Mouse (Mus musculus) MEL (cell line): ENCODE data around the gene Fchsd2.

Experiments
- CTCF ChIP-seq, 3 experiments: IDR thresholded peaks in 2 of 3; conservative IDR thresholded peaks in 1 of 3; 2 replicates each; pipeline ENCODE4 v1.5.1; 2011 to 2012; ENCODE audit warnings: low read length in 3 of 3, low read depth in 2 of 3, mild to moderate bottlenecking in 2 of 3, improper control_type of control experiment in 1 of 3, inconsistent platforms in 1 of 3, mixed read lengths in 1 of 3, moderate library complexity in 1 of 3; ENCODE audit not compliant: control insufficient read depth in 1 of 3, insufficient read depth in 1 of 3, poor library complexity in 1 of 3, severe bottlenecking in 1 of 3
- EP300 ChIP-seq, 2 experiments: IDR thresholded peaks; 2 replicates each; pipeline ENCODE4 v1.6.1; 2011; ENCODE audit warnings: improper control_type of control experiment in 2 of 2, low read length in 2 of 2, low read depth in 1 of 2, mild to moderate bottlenecking in 1 of 2
- ETS1 ChIP-seq: IDR thresholded peaks from 2 replicates; pipeline ENCODE4 v1.6.1; 2012; ENCODE audit warnings: low read depth, mild to moderate bottlenecking, inconsistent platforms, low read length, improper control_type of control experiment, moderate library complexity
- JUND ChIP-seq: IDR thresholded peaks from 2 replicates; pipeline ENCODE4 v1.6.1; 2011; ENCODE audit warnings: low read depth, mild to moderate bottlenecking, improper control_type of control experiment, low read length
- KAT2A ChIP-seq: conservative IDR thresholded peaks from 2 replicates; pipeline ENCODE4 v1.6.1; 2012; ENCODE audit warnings: low read depth, low read length, improper control_type of control experiment, inconsistent platforms
- MAFK ChIP-seq: IDR thresholded peaks from 2 replicates; pipeline ENCODE4 v1.6.1; 2011; ENCODE audit warnings: low read depth, mild to moderate bottlenecking, low read length, improper control_type of control experiment, borderline replicate concordance
- POLR2A ChIP-seq, 2 experiments: IDR thresholded peaks; 2 replicates each; pipeline ENCODE4 v1.6.1; 2011 to 2012; ENCODE audit warnings: low read length in 2 of 2, mild to moderate bottlenecking in 2 of 2, control low read depth in 1 of 2, improper control_type of control experiment in 1 of 2, low read depth in 1 of 2, moderate library complexity in 1 of 2; ENCODE audit not compliant: control insufficient read depth in 1 of 2, insufficient read depth in 1 of 2, poor library complexity in 1 of 2
- SMC3 ChIP-seq: IDR thresholded peaks from 2 replicates; pipeline ENCODE4 v1.6.1; 2011; ENCODE audit warnings: low read depth, low read length, improper control_type of control experiment
- TAL1 ChIP-seq: IDR thresholded peaks from 2 replicates; pipeline ENCODE4 v1.6.1; 2012; ENCODE audit warnings: mild to moderate bottlenecking, inconsistent platforms, low read length, moderate library complexity, mixed read lengths
- USF1 ChIP-seq: IDR thresholded peaks from 2 replicates; pipeline ENCODE4 v1.6.1; 2014; ENCODE audit warnings: low read depth, mild to moderate bottlenecking, inconsistent platforms, low read length, improper control_type of control experiment, moderate library complexity
- ZC3H11A ChIP-seq: IDR thresholded peaks from 2 replicates; pipeline ENCODE4 v1.6.1; 2012; ENCODE audit warnings: low read depth, mild to moderate bottlenecking, inconsistent platforms, low read length, improper control_type of control experiment
- ZNF384 ChIP-seq: IDR thresholded peaks from 2 replicates; pipeline ENCODE4 v1.6.1; 2012; ENCODE audit warnings: low read depth, mild to moderate bottlenecking, inconsistent platforms, low read length, improper control_type of control experiment

- no peak for TF ChIP-seq POLR2A (IDR thresholded peaks at IDR 0.05; ENCODE audit: control insufficient read depth in 1 of 2, insufficient read depth in 1 of 2, low read depth in 1 of 2, low read length in 2 of 2, poor library complexity in 1 of 2)
- TF ChIP-seq ZC3H11A: no peak
- no peak for TF ChIP-seq KAT2A
- TF ChIP-seq CTCF (IDR thresholded peaks at IDR 0.05 in 2 of 3, conservative IDR thresholded peaks at IDR 0.05 in 1 of 3; ENCODE audit: control insufficient read depth in 1 of 3, insufficient read depth in 1 of 3, low read depth in 2 of 3, low read length in 3 of 3, poor library complexity in 1 of 3, severe bottlenecking in 1 of 3): no peak
- TF ChIP-seq JUND: no peak
- no peak for TF ChIP-seq USF1
- TF ChIP-seq ETS1: no peak
- TF ChIP-seq MAFK: no peak
- TF ChIP-seq SMC3: no peak
- TF ChIP-seq TAL1: no peak
- TF ChIP-seq EP300 (IDR thresholded peaks at IDR 0.05; ENCODE audit: low read depth in 1 of 2, low read length in 2 of 2): no peak
- TF ChIP-seq ZNF384: no peak
These were observed 233.3 kb downstream of the Fchsd2 start for GRCm38 (mm10) chr7:101326006-101326405.
